Mouse (Mus musculus): Measurements from ENCODE around the gene Pagr1b. TPM values are rescaled to one million over a fixed set of nuclear protein-coding genes. Genes with fewer than 3 reads are reported as not detected.
A peak's percentile ranks its signal among the peaks of the same experiment; 100 is the strongest.

The Pagr1b gene
- polyA plus RNA-seq, 1 experiment from 2014 or later, result 0.63 TPM

GRCm38 (mm10) chr7:127018416-127019305 lies 2.4 kb upstream of the Pagr1b start:
- no peak for ATAC-seq (ENCODE audit: insufficient number of reproducible peaks, low FRiP score, low TSS enrichment, low read depth)
- no peaks in the 10 kb centered on the region for H3K9me3 ChIP-seq
- peaks cover 85% of the 10 kb centered on the region for H3K4me1 ChIP-seq
- 84% methylated on average over 15 of the region's 15 CpGs for WGBS
- peak overlapping the region; percentile 97; the same call in 1 of the 2 replicates for H3K27ac ChIP-seq
- peak overlapping the region; percentile 85 for H3K4me2 ChIP-seq
- peaks cover 34% of the 10 kb centered on the region for H3K36me3 ChIP-seq
- peak overlapping the region; percentile 20; the same call in 1 of the 2 replicates for H3K9ac ChIP-seq
- peak overlapping the region; percentile 70 for H3K4me3 ChIP-seq
- no peaks in the 10 kb centered on the region for H3K27me3 ChIP-seq

- Histone ChIP-seq H3K9ac (peak overlapping the region; percentile 20; the same call in 1 of the 2 replicates), H3K27ac (peak overlapping the region; percentile 97), H3K36me3 (peaks cover 34% of the 10 kb centered on the region), H3K9me3 (no peaks in the 10 kb centered on the region), H3K4me1 (peaks cover 78% of the 10 kb centered on the region), H3K27me3 (no peaks in the 10 kb centered on the region), H3K4me3 (peak overlapping the region; percentile 70), H3K4me2 (peak overlapping the region; percentile 85)
- WGBS, result 51% methylated on average over 6 of the region's 6 CpGs
- no peak for ATAC-seq (ENCODE audit: insufficient number of reproducible peaks, low FRiP score, low TSS enrichment, low read depth)
These were observed 1.7 kb upstream of the Pagr1b start for GRCm38 (mm10) chr7:127017950-127018345.

- H3K9me3 ChIP-seq, result no peaks in the 10 kb centered on the region
- H3K4me3 ChIP-seq, result peak within 1 kb of the TSS; percentile 70
- peaks cover 71% of the 10 kb centered on the region for H3K4me1 ChIP-seq
- H3K4me2 ChIP-seq, result peak within 1 kb of the TSS; percentile 86
- 2% methylated on average over 39 of the region's 39 CpGs for WGBS
- H3K9ac ChIP-seq, result peak within 1 kb of the TSS; percentile 76
- H3K27me3 ChIP-seq, result no peaks in the 10 kb centered on the region
- ATAC-seq (ENCODE audit: insufficient number of reproducible peaks, low FRiP score, low TSS enrichment, low read depth), result peak; percentile 85
- peaks cover 34% of the 10 kb centered on the region for H3K36me3 ChIP-seq
- H3K27ac ChIP-seq, result peak within 1 kb of the TSS; percentile 97
These were observed 976 bp upstream of the Pagr1b start, which contains the start of gene Pagr1a for GRCm38 (mm10) chr7:127016971-127017949. Pagr1a (minus strand) TSS chr7:127017352.

GRCm38 (mm10) chr7:127016486-127016938 lies 228 bp upstream of the Pagr1b start:
- peak; percentile 21 for ATAC-seq (ENCODE audit: insufficient number of reproducible peaks, low FRiP score, low TSS enrichment, low read depth)
- H3K9ac ChIP-seq, result peak overlapping the region; percentile 76
- WGBS, result 1% methylated on average over 22 of the region's 22 CpGs
- H3K27me3 ChIP-seq, result no peaks in the 10 kb centered on the region
- H3K27ac ChIP-seq, result peak overlapping the region; percentile 97
- peak overlapping the region; percentile 86 for H3K4me2 ChIP-seq
- H3K4me3 ChIP-seq, result peak overlapping the region; percentile 70
- peaks cover 34% of the 10 kb centered on the region for H3K36me3 ChIP-seq
- peaks cover 65% of the 10 kb centered on the region for H3K4me1 ChIP-seq
- no peaks in the 10 kb centered on the region for H3K9me3 ChIP-seq

GRCm38 (mm10) chr7:127016081-127016480 lies 203 bp downstream of the Pagr1b start:
- Histone ChIP-seq H3K9me3 (no peaks in the 10 kb centered on the region), H3K4me1 (peaks cover 61% of the 10 kb centered on the region), H3K36me3 (peaks cover 38% of the 10 kb centered on the region), H3K27me3 (no peaks in the 10 kb centered on the region), H3K4me3 (peak overlapping the region; percentile 70), H3K9ac (peak overlapping the region; percentile 76), H3K27ac (peak overlapping the region; percentile 97), H3K4me2 (peak overlapping the region; percentile 86)
- no peak for ATAC-seq (ENCODE audit: insufficient number of reproducible peaks, low FRiP score, low TSS enrichment, low read depth)
- under 1% methylated on average over 10 of the region's 10 CpGs for WGBS

GRCm38 (mm10) chr7:127014993-127015392 lies 1.3 kb downstream of the Pagr1b start:
- peaks cover 50% of the 10 kb centered on the region for H3K4me1 ChIP-seq
- H3K4me2 ChIP-seq, result no peak overlapping the region
- no peaks in the 10 kb centered on the region for H3K27me3 ChIP-seq
- H3K4me3 ChIP-seq, result no peak overlapping the region
- peaks cover 42% of the 10 kb centered on the region for H3K36me3 ChIP-seq
- ATAC-seq (ENCODE audit: insufficient number of reproducible peaks, low FRiP score, low TSS enrichment, low read depth), result no peak
- H3K9ac ChIP-seq, result no peak overlapping the region
- no peak overlapping the region for H3K27ac ChIP-seq
- H3K9me3 ChIP-seq, result no peaks in the 10 kb centered on the region
- WGBS, result 88% methylated on average over 12 of the region's 12 CpGs

- Histone ChIP-seq H3K4me3 (peak within 1 kb of the TSS; percentile 70), H3K9me3 (no peaks in the 10 kb centered on the region), H3K9ac (0 out of 2 replicates have a peak within 1 kb of the TSS, but pooled peaks have one; percentile 76), H3K4me2 (peak within 1 kb of the TSS; percentile 32), H3K36me3 (peaks cover 42% of the 10 kb centered on the region), H3K27ac (0 out of 2 replicates have a peak within 1 kb of the TSS, but pooled peaks have one; percentile 8), H3K27me3 (no peaks in the 10 kb centered on the region), H3K4me1 (peaks cover 44% of the 10 kb centered on the region)
- WGBS, result 39% methylated on average over 11 of the region's 11 CpGs
- no peak for ATAC-seq (ENCODE audit: insufficient number of reproducible peaks, low FRiP score, low TSS enrichment, low read depth)
These were observed 2.0 kb downstream of the Pagr1b start, which contains the start of gene Mvp for GRCm38 (mm10) chr7:127014320-127014719. Mvp (minus strand) TSS chr7:127014621.

GRCm38 (mm10) chr7:127013385-127013784 lies 2.9 kb downstream of the Pagr1b start:
- no peak overlapping the region for H3K27ac ChIP-seq
- no peak overlapping the region for H3K9ac ChIP-seq
- H3K27me3 ChIP-seq, result no peaks in the 10 kb centered on the region
- H3K9me3 ChIP-seq, result no peaks in the 10 kb centered on the region
- no peak overlapping the region for H3K4me2 ChIP-seq
- peaks cover 42% of the 10 kb centered on the region for H3K36me3 ChIP-seq
- ATAC-seq (ENCODE audit: insufficient number of reproducible peaks, low FRiP score, low TSS enrichment, low read depth), result no peak
- WGBS, result 95% methylated on average over 6 of the region's 6 CpGs
- no peak overlapping the region for H3K4me3 ChIP-seq
- H3K4me1 ChIP-seq, result peaks cover 42% of the 10 kb centered on the region

- Histone ChIP-seq H3K9me3 (no peaks in the 10 kb centered on the region), H3K27ac (no peak overlapping the region), H3K9ac (no peak overlapping the region), H3K4me2 (no peak overlapping the region), H3K27me3 (no peaks in the 10 kb centered on the region), H3K36me3 (peaks cover 42% of the 10 kb centered on the region), H3K4me1 (peaks cover 38% of the 10 kb centered on the region), H3K4me3 (no peak overlapping the region)
- WGBS, result 93% methylated on average over 10 of the region's 10 CpGs
- no peak for ATAC-seq (ENCODE audit: insufficient number of reproducible peaks, low FRiP score, low TSS enrichment, low read depth)
These were observed 3.4 kb downstream of the Pagr1b start for GRCm38 (mm10) chr7:127012845-127013244.

- Histone ChIP-seq H3K9me3 (no peaks in the 10 kb centered on the region), H3K27ac (no peak overlapping the region), H3K27me3 (no peaks in the 10 kb centered on the region), H3K4me3 (no peak overlapping the region), H3K9ac (no peak overlapping the region), H3K4me2 (no peak overlapping the region), H3K4me1 (peaks cover 34% of the 10 kb centered on the region), H3K36me3 (peaks cover 42% of the 10 kb centered on the region)
- 89% methylated on average over 6 of the region's 6 CpGs for WGBS
- ATAC-seq (ENCODE audit: insufficient number of reproducible peaks, low FRiP score, low TSS enrichment, low read depth), result no peak
These were observed 3.9 kb downstream of the Pagr1b start for GRCm38 (mm10) chr7:127012374-127012773.

GRCm38 (mm10) chr7:127011717-127012116 lies 4.6 kb downstream of the Pagr1b start:
- no peak overlapping the region for H3K9ac ChIP-seq
- H3K4me2 ChIP-seq, result no peak overlapping the region
- ATAC-seq (ENCODE audit: insufficient number of reproducible peaks, low FRiP score, low TSS enrichment, low read depth), result no peak
- H3K27me3 ChIP-seq, result no peaks in the 10 kb centered on the region
- H3K9me3 ChIP-seq, result no peaks in the 10 kb centered on the region
- WGBS, result 69% methylated on average over 2 of the region's 2 CpGs
- no peak overlapping the region for H3K4me3 ChIP-seq
- H3K27ac ChIP-seq, result no peak overlapping the region
- H3K4me1 ChIP-seq, result peaks cover 34% of the 10 kb centered on the region
- H3K36me3 ChIP-seq, result peaks cover 42% of the 10 kb centered on the region

All from limb, embryonic 15.5 days (tissue).